Mouse (Mus musculus): ENCODE results near the gene Sez6l2.
"Not testable (repeated sequence)": the region's sequence is repeated elsewhere in the genome, so short reads cannot be mapped to it uniquely, and the experiment has no call there.

The Sez6l2 gene

GRCm38 (mm10) chr7:126949793-126950646 is at the start of gene Sez6l2:
Gene Sez6l2, plus strand, starts transcription at chr7:126950563.
- peak; percentile 89 for DNase-seq (ENCODE audit: low read depth, low spot score)

DNA sequence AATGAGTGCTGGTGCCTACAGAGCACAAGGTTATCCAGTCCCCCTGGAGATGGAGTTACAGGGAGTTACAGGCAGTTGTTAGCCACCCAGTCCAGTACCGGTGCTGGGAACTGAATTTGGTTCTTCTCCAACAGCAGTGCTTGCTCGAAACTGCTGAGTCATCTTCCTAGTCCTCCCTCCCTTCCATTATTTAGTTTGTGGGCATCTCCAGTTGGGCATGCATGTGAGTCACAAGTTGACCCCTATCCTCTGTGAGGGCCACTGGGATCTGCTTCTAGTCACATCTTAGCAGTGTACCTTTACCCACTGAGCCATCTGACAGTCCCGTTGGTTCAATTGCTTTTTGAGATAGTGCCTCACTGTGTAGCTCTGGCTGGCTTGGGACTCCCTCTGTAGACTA is 44.8 kb upstream of the Sez6l2 start:
- DNase-seq (ENCODE audit: low read depth, low spot score) = no peak

DNA sequence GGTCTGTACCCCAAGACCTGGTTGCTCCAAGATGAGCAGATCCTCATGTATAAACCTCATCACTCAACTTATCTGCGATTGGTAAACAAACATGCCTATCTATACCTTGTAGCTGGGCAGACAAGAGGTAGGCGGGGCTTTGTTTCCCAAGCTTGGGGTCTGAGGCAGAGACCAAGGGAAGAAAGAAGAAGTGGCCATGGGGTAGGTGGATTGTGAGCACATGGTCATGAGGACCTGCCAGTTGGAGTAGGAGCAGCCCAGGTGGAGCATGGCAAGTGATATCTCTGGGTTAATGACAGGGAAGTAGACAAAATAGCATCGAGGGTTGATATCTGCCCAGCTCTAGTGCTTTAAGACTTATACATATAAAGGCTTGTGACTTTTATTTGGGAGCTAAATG is 35.5 kb upstream of the Sez6l2 start:
- no peak for DNase-seq (ENCODE audit: low read depth, low spot score)

DNA sequence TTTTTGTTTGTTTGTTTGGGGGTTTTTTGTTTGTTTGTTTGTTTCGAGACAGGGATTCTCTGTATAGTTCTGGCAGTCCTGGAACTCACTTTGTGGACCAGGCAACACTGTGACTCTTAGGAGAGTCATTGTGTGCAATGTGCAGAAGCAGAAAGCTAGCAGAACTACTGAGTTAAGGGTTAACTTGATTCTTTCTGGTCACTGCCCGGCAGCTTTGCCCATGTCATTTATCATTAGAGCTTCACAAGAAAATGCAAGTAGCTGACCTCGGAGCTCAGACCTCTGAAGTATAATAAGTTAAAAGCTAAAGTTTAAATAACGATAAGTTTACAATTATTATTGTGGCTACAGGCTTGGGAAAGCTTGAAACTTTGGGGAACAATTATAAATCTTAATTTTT is 32.0 kb upstream of the Sez6l2 start:
- not testable (repeated sequence) for DNase-seq (ENCODE audit: low read depth, low spot score)

- no peak for DNase-seq (ENCODE audit: low read depth, low spot score)
These were observed 30.4 kb upstream of the Sez6l2 start for GRCm38 (mm10) chr7:126919973-126920372.

- no peak for DNase-seq (ENCODE audit: low read depth, low spot score)
These were observed 28.8 kb upstream of the Sez6l2 start for GRCm38 (mm10) chr7:126921563-126921962.

DNA sequence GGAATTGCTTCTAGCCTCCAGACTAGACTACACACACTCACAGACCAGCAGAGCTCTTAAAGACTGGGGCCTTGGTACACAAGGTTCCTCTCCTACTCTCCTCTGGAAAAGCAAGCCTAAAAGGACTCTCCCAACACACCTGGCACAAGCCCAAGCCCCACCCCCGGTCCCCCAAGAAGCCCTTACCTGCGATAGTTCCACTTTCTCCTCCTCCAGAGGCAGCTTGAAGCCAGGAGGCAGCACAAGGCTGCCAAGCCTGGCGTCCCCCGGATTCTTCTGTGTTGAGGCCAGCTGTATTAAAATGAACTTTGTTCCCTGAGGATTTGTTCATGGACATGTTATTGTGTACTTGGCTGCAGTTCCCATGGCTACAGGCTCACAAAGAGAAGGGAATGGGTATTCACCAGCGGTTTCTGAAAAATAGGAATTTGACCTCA is 27.7 kb upstream of the Sez6l2 start, which contains the start of gene Tmem219:
Tmem219 (minus strand) TSS at position 294 of the 437 bp plus-strand sequence.
- no peak for DNase-seq (ENCODE audit: low read depth, low spot score)

- DNase-seq (ENCODE audit: low read depth, low spot score) = no peak
These were observed 26.4 kb upstream of the Sez6l2 start for GRCm38 (mm10) chr7:126923999-126924398.

- no peak for DNase-seq (ENCODE audit: low read depth, low spot score)
These were observed 24.1 kb upstream of the Sez6l2 start for GRCm38 (mm10) chr7:126926299-126926698.

- peak; percentile 89 for DNase-seq (ENCODE audit: low read depth, low spot score)
These were observed 21.9 kb upstream of the Sez6l2 start, which contains the start of gene Kctd13 for GRCm38 (mm10) chr7:126928384-126929037. Gene Kctd13, plus strand, starts transcription at chr7:126928879.

- DNase-seq (ENCODE audit: low read depth, low spot score) = no peak
These were observed 21.3 kb upstream of the Sez6l2 start for GRCm38 (mm10) chr7:126929046-126929445.

- DNase-seq (ENCODE audit: low read depth, low spot score) = no peak
These were observed 17.7 kb upstream of the Sez6l2 start for GRCm38 (mm10) chr7:126932652-126933051.

DNA sequence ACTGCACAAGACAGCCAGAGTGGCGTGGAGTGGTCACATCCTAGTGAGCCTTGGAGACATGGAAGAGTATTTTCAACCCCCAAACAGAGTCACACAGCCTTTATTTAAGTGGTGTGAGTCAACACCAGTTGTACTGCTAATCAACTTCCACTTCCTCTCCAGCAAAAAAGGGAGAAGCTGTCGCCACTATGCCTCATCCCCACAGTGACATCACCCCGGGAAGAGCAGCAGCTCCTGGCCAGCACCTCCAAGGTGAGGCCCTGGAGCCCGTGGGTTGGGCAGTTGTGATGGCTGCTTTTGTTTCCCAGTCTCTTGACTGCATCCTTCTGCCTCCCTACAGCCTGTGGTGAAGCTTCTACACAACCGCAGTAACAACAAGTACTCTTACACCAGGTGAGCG is 9.2 kb upstream of the Sez6l2 start:
- no peak for DNase-seq (ENCODE audit: low read depth, low spot score)

DNA sequence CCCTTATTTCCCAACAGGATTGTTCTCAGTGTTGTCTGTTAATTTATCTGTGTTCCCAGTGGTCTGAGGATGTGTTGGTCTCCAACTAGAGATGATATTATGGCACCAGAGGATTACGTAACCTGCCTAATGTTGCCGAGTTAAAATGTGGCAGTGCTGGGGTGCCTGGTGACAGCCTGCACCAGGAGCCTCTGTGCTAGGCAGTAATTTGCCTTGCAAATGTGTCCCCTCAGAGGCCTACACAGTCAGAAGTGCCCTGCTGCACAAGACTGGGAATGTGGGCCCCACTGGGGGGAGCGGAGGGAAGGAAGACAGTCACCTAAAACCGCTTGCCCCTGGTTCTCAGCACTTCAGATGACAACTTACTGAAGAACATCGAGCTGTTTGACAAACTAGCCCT is 8.6 kb upstream of the Sez6l2 start:
- DNase-seq (ENCODE audit: low read depth, low spot score) = no peak

DNA sequence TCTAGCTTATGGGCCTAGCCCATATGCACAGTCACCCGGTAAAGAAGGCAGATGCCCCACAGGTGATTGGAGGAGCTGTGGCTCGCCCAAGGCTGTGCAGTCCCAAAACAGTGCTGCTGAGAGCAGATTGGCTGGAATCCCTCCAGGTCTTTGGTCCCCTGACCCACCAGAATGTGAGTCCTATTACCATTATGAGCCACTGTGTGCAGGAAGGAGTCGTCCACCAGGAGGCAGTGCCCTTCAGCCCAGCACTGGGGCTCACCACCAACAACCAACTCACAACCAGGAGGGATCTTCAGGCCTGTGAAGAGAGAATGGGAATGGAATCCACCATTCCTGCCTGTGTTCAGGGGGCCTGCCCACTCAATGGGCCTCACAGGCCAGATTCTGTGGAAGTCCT is 3.8 kb upstream of the Sez6l2 start:
- peak; percentile 71 for DNase-seq (ENCODE audit: low read depth, low spot score)

DNA sequence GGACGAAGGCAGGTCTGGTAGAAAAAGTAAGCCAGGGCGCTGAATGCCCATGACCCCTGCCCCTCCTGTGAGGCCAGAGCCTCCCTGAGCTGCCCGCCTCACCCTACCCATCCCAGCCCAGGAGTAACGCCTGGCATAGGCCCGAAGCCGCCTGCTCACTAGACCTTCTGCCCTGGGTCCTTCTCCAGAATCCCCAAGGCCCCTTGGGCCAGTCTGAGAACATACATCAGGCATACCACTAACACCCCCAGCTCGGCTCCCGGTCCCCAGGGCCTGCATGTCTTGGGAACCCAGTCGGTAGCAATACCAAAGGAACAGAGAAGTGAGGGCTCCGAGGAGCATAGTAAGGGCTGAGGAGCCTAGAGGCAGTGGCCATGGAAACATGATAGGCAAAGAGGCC is 1.7 kb upstream of the Sez6l2 start:
- DNase-seq (ENCODE audit: low read depth, low spot score) = no peak

DNA sequence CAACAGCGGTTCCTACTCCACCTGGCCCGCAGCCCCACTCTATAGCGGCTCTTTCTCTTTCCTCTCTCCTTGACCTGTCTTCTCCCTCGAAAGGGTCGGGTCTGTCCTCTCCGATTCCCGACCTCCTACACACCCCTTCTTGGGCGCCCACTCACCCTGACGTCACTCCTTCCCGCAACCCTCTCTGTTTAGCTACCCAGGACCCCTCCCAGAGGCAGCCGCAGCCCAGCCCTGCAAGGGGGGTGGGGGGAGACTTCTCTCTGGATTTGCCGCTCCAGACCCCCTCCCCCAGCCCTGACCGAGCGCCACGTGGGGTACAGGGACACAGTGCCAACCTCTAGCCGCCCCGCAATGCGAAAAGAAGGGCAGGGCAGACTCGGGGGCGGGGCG is 965 bp upstream of the Sez6l2 start, which contains the start of gene Asphd1:
Asphd1 (minus strand) TSS at position 180 of the 390 bp plus-strand sequence.
- DNase-seq (ENCODE audit: low read depth, low spot score) = no peak

- DNase-seq (ENCODE audit: low read depth, low spot score) = no peak
These were observed 568 bp downstream of the Sez6l2 start for GRCm38 (mm10) chr7:126950647-126951615.

DNA sequence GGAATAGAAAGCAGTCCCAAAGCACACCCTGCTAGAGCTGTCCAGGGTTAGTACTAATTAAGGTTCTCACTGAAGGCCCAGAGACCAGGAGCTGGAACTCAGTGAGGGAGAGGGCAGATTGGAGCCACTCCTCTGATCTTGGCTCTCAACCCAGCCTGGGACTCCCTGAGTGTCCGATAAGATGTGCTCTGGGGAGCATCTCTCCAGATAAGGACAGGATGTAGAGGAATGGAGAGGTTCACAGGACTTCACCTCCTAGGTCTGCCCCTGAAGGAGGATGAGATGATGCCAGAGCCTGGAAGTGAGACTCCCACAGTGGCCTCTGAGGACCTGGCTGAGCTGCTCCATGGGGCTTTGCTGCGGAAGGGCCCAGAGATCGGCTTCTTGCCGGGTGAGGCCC is 1.4 kb downstream of the Sez6l2 start:
- no peak for DNase-seq (ENCODE audit: low read depth, low spot score)

- DNase-seq (ENCODE audit: low read depth, low spot score) = no peak
These were observed 2.3 kb downstream of the Sez6l2 start for GRCm38 (mm10) chr7:126952646-126953045.

DNA sequence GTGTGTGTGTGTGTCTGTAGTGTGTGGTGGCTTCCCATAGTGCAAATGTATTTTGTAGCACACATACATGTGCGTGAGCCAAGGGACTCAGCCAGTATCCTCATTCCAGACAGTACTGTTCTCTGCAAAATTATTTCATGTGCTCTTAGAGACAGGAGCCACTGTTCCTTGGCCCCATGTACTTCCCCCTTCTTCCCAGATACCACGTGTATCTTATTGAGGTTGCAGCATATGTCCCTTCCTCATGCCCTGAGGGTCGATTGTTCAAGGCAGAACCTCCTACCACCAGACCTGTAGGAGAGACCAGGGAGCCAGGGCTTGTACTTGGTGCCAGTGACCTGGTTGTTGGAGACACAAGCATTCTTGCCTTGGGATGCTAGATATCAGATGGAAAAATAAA is 4.8 kb downstream of the Sez6l2 start:
- DNase-seq (ENCODE audit: low read depth, low spot score) = no peak

DNA sequence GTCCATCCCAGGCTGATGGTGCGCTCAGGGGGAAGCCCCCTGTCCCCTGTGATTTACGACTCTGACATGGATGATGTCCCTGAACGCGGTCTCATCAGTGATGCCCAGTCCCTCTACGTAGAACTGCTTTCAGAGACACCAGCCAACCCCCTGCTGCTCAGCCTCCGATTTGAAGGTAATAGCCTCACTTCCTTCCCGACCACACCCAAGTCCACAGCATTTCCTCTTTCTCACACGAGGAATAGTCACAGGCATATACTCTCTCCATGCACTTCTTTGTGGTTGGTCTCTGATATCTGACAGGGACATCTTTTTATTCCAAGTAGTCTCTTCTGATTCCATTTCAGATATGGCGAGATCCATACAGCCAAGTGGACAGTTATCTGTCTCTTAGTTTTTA is 9.4 kb downstream of the Sez6l2 start:
- no peak for DNase-seq (ENCODE audit: low read depth, low spot score)
